Mouse (Mus musculus): ENCODE results near the gene Gm19426. TPM values are rescaled to one million over a fixed set of nuclear protein-coding genes. Genes with fewer than 3 reads are reported as not detected.
A peak's percentile ranks its signal among the peaks of the same experiment; 100 is the strongest.

The Gm19426 gene
- polyA plus RNA-seq, 1 experiment: 0.18 TPM

- Histone ChIP-seq H3K27me3 (ENCODE audit: control insufficient read depth, insufficient read depth, low read length) (no peaks in the 10 kb centered on the region), H3K4me3 (ENCODE audit: low read depth, low read length) (peak overlapping the region; percentile 87), H3K36me3 (ENCODE audit: control insufficient read depth, insufficient read depth, low read length) (peaks cover 2% of the 10 kb centered on the region; the same call in 1 of the 2 replicates), H3K27ac (ENCODE audit: insufficient read depth, low read depth, low read length) (peak overlapping the region; percentile 92), H3K4me1 (ENCODE audit: control insufficient read depth, insufficient read depth, insufficient read length, low read length) (peaks cover 6% of the 10 kb centered on the region; the same call in 1 of the 2 replicates)
- WGBS: under 1% methylated on average over 33 of the region's 33 CpGs
- TF ChIP-seq POLR2A (IDR thresholded peaks at IDR 0.05; ENCODE audit: low read depth, low read length) (0 out of 2 replicates have a peak, but pooled peaks have one; percentile 7), CTCF (IDR thresholded peaks at IDR 0.05; ENCODE audit: extremely low read depth, insufficient read length, insufficient replicate concordance, low read depth, low read length) (no peak)
Measured at GRCm38 (mm10) chr2:84715562-84716361, 27.7 kb downstream of the Gm19426 start.

DNA sequence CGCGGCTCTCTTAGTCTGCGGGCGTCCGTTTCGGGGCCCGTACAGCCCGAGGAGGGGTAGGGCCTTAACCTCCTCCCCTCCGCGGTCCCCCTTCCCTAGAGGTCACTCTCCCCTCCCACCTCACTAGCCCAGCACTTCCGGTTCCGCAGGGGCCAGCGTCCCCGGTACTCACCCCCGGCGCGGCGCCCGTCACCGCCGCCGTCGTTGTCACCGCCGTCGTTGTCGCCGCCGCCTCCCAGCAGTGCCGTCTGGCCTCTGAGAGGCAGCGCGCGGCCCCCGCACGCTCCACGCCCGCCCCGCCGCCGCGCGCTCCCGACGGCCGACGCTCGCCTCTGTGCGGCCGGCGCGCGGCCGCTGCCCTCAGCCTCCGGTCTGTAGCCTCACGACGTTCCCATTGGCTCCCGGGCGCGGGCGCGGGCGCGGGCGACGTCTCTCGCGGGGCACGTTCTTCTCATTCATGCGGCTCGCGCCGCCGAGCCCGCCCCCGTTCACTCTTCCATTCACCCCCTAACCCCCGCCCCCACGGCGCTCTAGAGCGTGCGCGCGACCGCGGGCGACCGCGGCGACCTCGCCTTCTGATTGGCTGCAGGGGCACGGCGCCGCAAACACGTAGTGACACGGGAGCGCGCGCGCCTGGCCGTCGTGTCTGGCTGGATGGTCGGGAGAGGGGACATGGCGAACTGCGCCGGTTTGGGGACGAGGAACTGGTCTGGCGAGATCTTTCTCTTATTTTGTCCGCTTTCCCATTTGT is 28.5 kb downstream of the Gm19426 start, which contains the start of gene Zdhhc5:
Gene Zdhhc5, minus strand, starts transcription at position 370 of the 751 bp plus-strand sequence.
- H3K27ac ChIP-seq (ENCODE audit: insufficient read depth, low read depth, low read length): peak within 1 kb of the TSS; percentile 92
- no peak for TF ChIP-seq CTCF (IDR thresholded peaks at IDR 0.05; ENCODE audit: extremely low read depth, insufficient read length, insufficient replicate concordance, low read depth, low read length)
- TF ChIP-seq POLR2A (IDR thresholded peaks at IDR 0.05; ENCODE audit: low read depth, low read length): peak; percentile 83
- WGBS: under 1% methylated on average over 106 of the region's 107 CpGs
- peaks cover 8% of the 10 kb centered on the region for H3K36me3 ChIP-seq (ENCODE audit: control insufficient read depth, insufficient read depth, low read length)
- peak within 1 kb of the TSS; percentile 87 for H3K4me3 ChIP-seq (ENCODE audit: low read depth, low read length)
- H3K27me3 ChIP-seq (ENCODE audit: control insufficient read depth, insufficient read depth, low read length): no peaks in the 10 kb centered on the region
- H3K4me1 ChIP-seq (ENCODE audit: control insufficient read depth, insufficient read depth, insufficient read length, low read length): peaks cover 6% of the 10 kb centered on the region; the same call in 1 of the 2 replicates

DNA sequence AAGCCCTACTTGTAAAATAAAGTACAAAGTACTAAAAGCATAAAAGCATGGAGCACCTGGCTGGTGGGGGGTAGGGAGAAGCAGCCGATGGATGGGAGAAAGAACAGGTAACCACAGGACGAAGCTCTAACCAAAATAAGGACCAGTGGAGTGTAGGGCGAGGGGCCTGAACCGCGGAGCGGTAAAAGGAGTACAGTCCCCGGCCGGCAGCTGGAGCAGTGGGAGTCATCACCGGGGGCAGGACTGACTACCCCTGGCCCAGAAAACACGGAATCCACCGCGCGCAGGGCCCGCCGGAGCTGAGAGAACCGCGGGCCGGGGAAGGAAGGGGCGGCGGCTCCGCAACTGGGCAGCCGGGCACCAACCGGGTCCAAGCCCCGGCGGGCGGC is 29.0 kb downstream of the Gm19426 start:
- Histone ChIP-seq H3K27ac (ENCODE audit: insufficient read depth, low read depth, low read length) (peak overlapping the region; percentile 90), H3K4me1 (ENCODE audit: control insufficient read depth, insufficient read depth, insufficient read length, low read length) (peaks cover 6% of the 10 kb centered on the region; the same call in 1 of the 2 replicates), H3K36me3 (ENCODE audit: control insufficient read depth, insufficient read depth, low read length) (peaks cover 11% of the 10 kb centered on the region), H3K27me3 (ENCODE audit: control insufficient read depth, insufficient read depth, low read length) (no peaks in the 10 kb centered on the region), H3K4me3 (ENCODE audit: low read depth, low read length) (peak overlapping the region; percentile 87)
- under 1% methylated on average over 25 of the region's 26 CpGs for WGBS
- TF ChIP-seq CTCF (IDR thresholded peaks at IDR 0.05; ENCODE audit: extremely low read depth, insufficient read length, insufficient replicate concordance, low read depth, low read length): no peak
- TF ChIP-seq POLR2A (IDR thresholded peaks at IDR 0.05; ENCODE audit: low read depth, low read length): no peak

- Histone ChIP-seq H3K27me3 (ENCODE audit: control insufficient read depth, insufficient read depth, low read length) (no peaks in the 10 kb centered on the region), H3K4me3 (ENCODE audit: low read depth, low read length) (no peak overlapping the region), H3K36me3 (ENCODE audit: control insufficient read depth, insufficient read depth, low read length) (peaks cover 23% of the 10 kb centered on the region), H3K4me1 (ENCODE audit: control insufficient read depth, insufficient read depth, insufficient read length, low read length) (peaks cover 3% of the 10 kb centered on the region; the same call in 1 of the 2 replicates), H3K27ac (ENCODE audit: insufficient read depth, low read depth, low read length) (no peak overlapping the region)
- TF ChIP-seq POLR2A (IDR thresholded peaks at IDR 0.05; ENCODE audit: low read depth, low read length): no peak
- TF ChIP-seq CTCF (IDR thresholded peaks at IDR 0.05; ENCODE audit: extremely low read depth, insufficient read length, insufficient replicate concordance, low read depth, low read length): no peak
- 80% methylated on average over 2 of the region's 2 CpGs for WGBS
Measured at GRCm38 (mm10) chr2:84711898-84712297, 31.6 kb downstream of the Gm19426 start.

GRCm38 (mm10) chr2:84707523-84707922 is 35.9 kb downstream of the Gm19426 start:
- no peaks in the 10 kb centered on the region for H3K27me3 ChIP-seq (ENCODE audit: control insufficient read depth, insufficient read depth, low read length)
- no peak overlapping the region for H3K27ac ChIP-seq (ENCODE audit: insufficient read depth, low read depth, low read length)
- WGBS: 63% methylated on average over 1 of the region's 1 CpGs
- peaks cover 3% of the 10 kb centered on the region; the same call in 1 of the 2 replicates for H3K4me1 ChIP-seq (ENCODE audit: control insufficient read depth, insufficient read depth, insufficient read length, low read length)
- H3K4me3 ChIP-seq (ENCODE audit: low read depth, low read length): no peak overlapping the region
- TF ChIP-seq CTCF (IDR thresholded peaks at IDR 0.05; ENCODE audit: extremely low read depth, insufficient read length, insufficient replicate concordance, low read depth, low read length) (no peak), POLR2A (IDR thresholded peaks at IDR 0.05; ENCODE audit: low read depth, low read length) (no peak)
- peaks cover 28% of the 10 kb centered on the region for H3K36me3 ChIP-seq (ENCODE audit: control insufficient read depth, insufficient read depth, low read length)

GRCm38 (mm10) chr2:84705295-84705694 is 38.2 kb downstream of the Gm19426 start:
- H3K27ac ChIP-seq (ENCODE audit: insufficient read depth, low read depth, low read length): no peak overlapping the region; the same call in 1 of the 2 replicates
- TF ChIP-seq CTCF (IDR thresholded peaks at IDR 0.05; ENCODE audit: extremely low read depth, insufficient read length, insufficient replicate concordance, low read depth, low read length): no peak
- no peak for TF ChIP-seq POLR2A (IDR thresholded peaks at IDR 0.05; ENCODE audit: low read depth, low read length)
- 53% methylated on average over 1 of the region's 1 CpGs for WGBS
- H3K4me3 ChIP-seq (ENCODE audit: low read depth, low read length): no peak overlapping the region
- H3K4me1 ChIP-seq (ENCODE audit: control insufficient read depth, insufficient read depth, insufficient read length, low read length): peaks cover 3% of the 10 kb centered on the region; the same call in 1 of the 2 replicates
- no peaks in the 10 kb centered on the region for H3K27me3 ChIP-seq (ENCODE audit: control insufficient read depth, insufficient read depth, low read length)
- H3K36me3 ChIP-seq (ENCODE audit: control insufficient read depth, insufficient read depth, low read length): peaks cover 35% of the 10 kb centered on the region

Measured in small intestine, adult 2 months (tissue).